Mouse (Mus musculus) heart, adult 2 months (tissue): ENCODE measurements around the gene Aunip. TPM values are rescaled to one million over a fixed set of nuclear protein-coding genes. Genes with fewer than 3 reads are reported as not detected.

ENCODE experiments used
- DNase-seq, 2 experiments: peaks; one replicate each; pipeline ENCODE4 v3.0.0; 2021
- H3K27ac ChIP-seq: fragments of 200-600 bp; 2 replicates; pipeline ENCODE4 v1.8.1; 2022
- H3K27me3 ChIP-seq: fragments of 200-500 bp; 2 replicates; pipeline ENCODE4 v1.6.1; 2012; ENCODE audit warnings: mild to moderate bottlenecking, low read length, inconsistent platforms, mixed read lengths; ENCODE audit not compliant: control insufficient read depth, insufficient read depth
- H3K36me3 ChIP-seq: fragments of 200-500 bp; 2 replicates; pipeline ENCODE4 v1.6.1; 2012; ENCODE audit warnings: low read length, inconsistent platforms; ENCODE audit not compliant: control insufficient read depth, insufficient read depth
- H3K4me1 ChIP-seq: fragments of 200-500 bp; 2 replicates; pipeline ENCODE4 v1.6.1; 2011; ENCODE audit warnings: low read length; ENCODE audit not compliant: control insufficient read depth, insufficient read depth
- H3K4me3 ChIP-seq: fragments of 200-600 bp; 2 replicates; pipeline ENCODE4 v1.8.1; 2022
- H3K79me2 ChIP-seq: fragments of 200-500 bp; replicated peaks from 2 replicates; pipeline ENCODE4 v1.6.1; 2012; ENCODE audit warnings: mild to moderate bottlenecking, inconsistent platforms, low read length, moderate library complexity, mixed read lengths; ENCODE audit not compliant: control insufficient read depth, insufficient read depth
- H3K9ac ChIP-seq: fragments of 200-500 bp; 2 replicates; pipeline ENCODE4 v1.6.1; 2012; ENCODE audit warnings: low read depth, mild to moderate bottlenecking, control low read depth, inconsistent platforms, low read length, mixed read lengths
- CTCF ChIP-seq: fragments of 200-600 bp; IDR thresholded peaks from 2 replicates; pipeline ENCODE4 v1.8.1; 2022; ENCODE audit warnings: antibody characterized with exemption, mild to moderate bottlenecking, moderate library complexity
- EP300 ChIP-seq: fragments of 200-500 bp; IDR thresholded peaks from 2 replicates; pipeline ENCODE4 v1.6.1; 2011; ENCODE audit warnings: low read depth, low read length, control low read depth; ENCODE audit not compliant: insufficient read depth
- POLR2A ChIP-seq: fragments of 200-500 bp; IDR thresholded peaks from 2 replicates; pipeline ENCODE4 v1.6.1; 2011; ENCODE audit warnings: mild to moderate bottlenecking, low read depth, low read length, control low read depth; ENCODE audit not compliant: insufficient read depth
- WGBS: fragments of 180-500 bp; shearing (Covaris S2); methylation state at CpG from one replicate; pipeline ENCODE4 v1.1.7; 2018; 5-methylcytosine and 5-hydroxymethylcytosine counted together
- intact Hi-C: fragments of 180-260 bp; cut with DNase I; formaldehyde crosslinking; loops from one replicate; pipeline ENCODE4 v1.15.1; 2025
- polyA plus RNA-seq: library from polyadenylated mRNA; depleted of rRNA; stranded (reverse); fragments of >200 nt; gene quantifications from 2 replicates; pipeline ENCODE4 v1.2.3, GENCODE M21; 2012
- total RNA-seq, 2 experiments: library from RNA; stranded (reverse); gene quantifications; 2 replicates each; pipeline ENCODE4 v1.2.3; 2021

Aunip gene
- total and polyA plus RNA-seq, 3 experiments, result 0.18 TPM; not detected in 1

DNA sequence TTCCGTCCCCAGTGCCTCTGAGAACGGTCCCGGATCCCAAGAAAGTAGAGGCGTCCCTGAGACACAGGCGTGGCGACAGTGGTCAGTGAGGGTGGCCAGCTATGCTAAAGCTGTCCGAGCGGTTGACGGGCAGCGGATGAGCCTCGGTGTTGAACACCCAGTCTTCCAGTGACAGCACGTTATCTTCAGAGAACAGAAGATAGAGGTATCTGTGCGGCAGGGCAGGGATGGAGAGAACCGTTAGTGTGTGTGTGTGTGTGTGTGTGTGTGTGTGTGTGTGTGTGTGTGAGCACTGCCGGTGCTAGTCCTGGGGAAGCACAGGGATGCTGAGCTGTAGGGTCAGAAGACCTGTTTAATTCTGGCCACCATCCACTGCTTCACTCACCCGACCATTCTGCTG lies 52.8 kb downstream of the Aunip start:
- Histone ChIP-seq H3K27me3 (no peaks in the 10 kb centered on the region), H3K4me1 (peaks cover 1% of the 10 kb centered on the region), H3K9ac (no peak overlapping the region), H3K36me3 (no peaks in the 10 kb centered on the region), H3K4me3 (no peak overlapping the region), H3K79me2 (no peaks in the 10 kb centered on the region), H3K27ac (no peak overlapping the region)
- no peak for DNase-seq
- TF ChIP-seq EP300 (no peak), CTCF (no peak), POLR2A (no peak)
- intact Hi-C loops, result no loop called here
- 82% methylated on average over 16 of the region's 16 CpGs for WGBS

- Histone ChIP-seq H3K36me3 (no peaks in the 10 kb centered on the region), H3K79me2 (no peaks in the 10 kb centered on the region)
- intact Hi-C loops, result no loop called here
Measured at GRCm38 (mm10) chr4:134564093-134564492, 53.3 kb downstream of the Aunip start.

GRCm38 (mm10) chr4:134567377-134568226 lies 56.8 kb downstream of the Aunip start:
- no peaks in the 10 kb centered on the region for H3K79me2 ChIP-seq
- no peak for DNase-seq
- H3K27me3 ChIP-seq, result no peaks in the 10 kb centered on the region
- no peak for TF ChIP-seq POLR2A
- TF ChIP-seq EP300, result no peak
- TF ChIP-seq CTCF, result no peak
- H3K4me1 ChIP-seq, result no peaks in the 10 kb centered on the region
- intact Hi-C loops, result no loop called here
- 72% methylated on average over 19 of the region's 19 CpGs for WGBS
- no peak overlapping the region for H3K9ac ChIP-seq
- H3K36me3 ChIP-seq, result no peaks in the 10 kb centered on the region
- no peak overlapping the region for H3K4me3 ChIP-seq
- no peak overlapping the region for H3K27ac ChIP-seq

More at GRCm38 (mm10) chr4:134564093-134564492, 53.3 kb downstream of the Aunip start:
- no peak for TF ChIP-seq POLR2A
- TF ChIP-seq EP300, result no peak
- TF ChIP-seq CTCF, result no peak
- DNase-seq, result no peak
- Histone ChIP-seq H3K9ac (no peak overlapping the region), H3K27me3 (no peaks in the 10 kb centered on the region), H3K4me1 (no peaks in the 10 kb centered on the region), H3K27ac (no peak overlapping the region), H3K4me3 (no peak overlapping the region)
- WGBS, result 84% methylated on average over 6 of the region's 6 CpGs

GRCm38 (mm10) chr4:134569205-134569604 lies 58.4 kb downstream of the Aunip start:
- Histone ChIP-seq H3K4me3 (no peak overlapping the region), H3K27ac (no peak overlapping the region), H3K4me1 (no peaks in the 10 kb centered on the region), H3K9ac (no peak overlapping the region), H3K27me3 (no peaks in the 10 kb centered on the region), H3K36me3 (no peaks in the 10 kb centered on the region), H3K79me2 (no peaks in the 10 kb centered on the region)
- 89% methylated on average over 6 of the region's 6 CpGs for WGBS
- DNase-seq, result no peak
- intact Hi-C loops, result no loop called here
- TF ChIP-seq EP300, result no peak
- TF ChIP-seq POLR2A, result no peak
- peak; percentile 65 for TF ChIP-seq CTCF

DNA sequence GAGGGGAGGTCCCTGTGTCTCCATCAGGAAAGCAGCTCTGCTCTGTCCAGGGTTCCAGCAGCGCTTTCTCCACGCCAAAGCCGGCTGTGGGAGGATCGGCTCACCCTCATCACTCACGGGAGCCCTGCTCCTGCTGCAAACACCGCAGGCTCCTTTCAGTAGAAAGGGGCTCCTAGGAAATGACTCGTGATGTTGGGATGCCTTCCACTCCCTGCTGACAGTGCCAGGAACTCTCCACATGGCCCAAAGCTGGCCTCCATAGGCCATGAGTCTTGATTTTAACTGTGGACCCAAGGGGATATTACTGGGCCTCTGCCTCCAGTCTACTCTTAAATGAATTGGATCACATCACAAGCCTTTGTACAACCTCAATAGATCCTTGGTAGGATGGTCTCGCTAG lies 59.0 kb downstream of the Aunip start:
- H3K9ac ChIP-seq, result no peak overlapping the region
- H3K27me3 ChIP-seq, result no peaks in the 10 kb centered on the region
- WGBS, result 80% methylated on average over 8 of the region's 8 CpGs
- intact Hi-C loops, result no loop called here
- no peak overlapping the region for H3K27ac ChIP-seq
- no peak for DNase-seq
- no peaks in the 10 kb centered on the region for H3K36me3 ChIP-seq
- H3K79me2 ChIP-seq, result no peaks in the 10 kb centered on the region
- H3K4me3 ChIP-seq, result no peak overlapping the region
- TF ChIP-seq EP300 (no peak), CTCF (no peak), POLR2A (no peak)
- no peaks in the 10 kb centered on the region for H3K4me1 ChIP-seq

GRCm38 (mm10) chr4:134570704-134571451 lies 60.1 kb downstream of the Aunip start:
- H3K4me3 ChIP-seq, result no peak overlapping the region
- no peak overlapping the region for H3K9ac ChIP-seq
- no peaks in the 10 kb centered on the region for H3K27me3 ChIP-seq
- no peaks in the 10 kb centered on the region for H3K79me2 ChIP-seq
- no peak for DNase-seq
- H3K27ac ChIP-seq, result no peak overlapping the region
- no peak for TF ChIP-seq EP300
- no peak for TF ChIP-seq CTCF
- TF ChIP-seq POLR2A, result no peak
- no peaks in the 10 kb centered on the region for H3K4me1 ChIP-seq
- H3K36me3 ChIP-seq, result no peaks in the 10 kb centered on the region
- intact Hi-C loops, result no loop called here
- 83% methylated on average over 14 of the region's 14 CpGs for WGBS
